Mouse (Mus musculus): ENCODE measurements at regions not wholly inside any gene's neighbourhood (a gene's known extent, or its start where the extent isn't known, plus 50 kb on each side); places are given as distances from the start of the nearest gene placed in this dataset.

GRCm38 (mm10) chr15:90733891-90734290 lies 54.7 kb upstream of the Cpne8 start:
- no peak overlapping the region for H3K4me2 ChIP-seq (ENCODE audit: low read depth, low read length)
- WGBS = 83% methylated on average over 7 of the region's 7 CpGs
- no peak for TF ChIP-seq EP300 (IDR thresholded peaks at IDR 0.05; ENCODE audit: low read depth)
- no peak for TF ChIP-seq CTCF (IDR thresholded peaks at IDR 0.05; ENCODE audit: low read depth)
- H3K36me3 ChIP-seq (replicated peaks; ENCODE audit: control insufficient read depth, insufficient read depth, low read length) = no peaks in the 10 kb centered on the region
- DNase-seq (ENCODE audit: low spot score) = no peak
- H3K27ac ChIP-seq (ENCODE audit: low read depth) = no peak overlapping the region
- no peak overlapping the region for H3K4me3 ChIP-seq (ENCODE audit: low read depth, low read length)
- ATAC-seq (ENCODE audit: insufficient read depth, low read depth) = no peak
- no peaks in the 10 kb centered on the region for H3K9me3 ChIP-seq (replicated peaks; ENCODE audit: control insufficient read depth, low read length)
- H3K27me3 ChIP-seq (ENCODE audit: control insufficient read depth, insufficient read depth, low read length) = no peaks in the 10 kb centered on the region
- no peak overlapping the region for H3K9ac ChIP-seq (replicated peaks; ENCODE audit: low read depth, low read length)
- no peaks in the 10 kb centered on the region for H3K4me1 ChIP-seq (ENCODE audit: control insufficient read depth, insufficient read depth)
